Mouse (Mus musculus) mouse embryonic stem cell (cell line): ENCODE measurements around the gene Efcab9.

Source experiments
- in situ Hi-C, 2 experiments: fragments of 300-500 bp; cut with MboI; formaldehyde crosslinking; loops; 1 replicate in 1 of 2; 3 replicates in 1 of 2; pipeline ENCODE4 v1.14.3; 2019 to 2020; ENCODE audit warnings: low sequenced_read_pairs in 2 of 2, low pct_unique_long_range_greater_than_20kb in 1 of 2, mixed read lengths in 1 of 2; ENCODE audit not compliant: unreplicated experiment in 1 of 2

Efcab9 gene

DNA sequence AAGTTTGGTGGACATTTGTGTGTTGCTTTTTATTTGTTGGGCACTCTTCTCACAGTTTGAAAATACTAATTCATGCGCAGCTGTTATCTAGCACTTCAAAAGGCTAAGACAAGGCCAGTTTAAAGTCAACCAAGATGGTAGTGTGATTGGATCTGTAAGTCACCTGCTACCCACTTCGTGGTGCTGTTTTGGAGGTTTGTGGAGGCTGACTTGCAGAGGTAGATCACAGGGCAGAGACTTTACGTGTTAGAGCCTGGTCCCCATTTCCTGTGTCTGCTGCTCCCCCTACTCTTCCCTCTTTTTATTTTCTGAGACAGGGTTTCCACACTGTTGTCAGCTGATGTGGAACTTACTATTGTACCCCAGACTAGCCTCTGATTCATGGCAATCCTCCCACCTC lies 57.2 kb downstream of the Efcab9 start:
- in situ Hi-C loops: no loop called here
